Mouse (Mus musculus): ENCODE measurements around the gene Asprv1.

- no peak for TF ChIP-seq CTCF (IDR thresholded peaks at IDR 0.05; ENCODE audit: low read depth)
- TF ChIP-seq EP300 (IDR thresholded peaks at IDR 0.05; ENCODE audit: low read depth) = no peak
Measured at GRCm38 (mm10) chr6:86588429-86588828, 39.5 kb upstream of the Asprv1 start.
